Mouse (Mus musculus) layer of hippocampus, adult 2 months (tissue): ENCODE measurements around the gene En1. TPM values are rescaled to one million over a fixed set of nuclear protein-coding genes. Genes with fewer than 3 reads are reported as not detected.

Experiments
- DNase-seq, 2 experiments: peaks; one replicate each; pipeline ENCODE4 v3.0.0; 2022; ENCODE audit warnings: low spot score in 2 of 2
- H3K27ac ChIP-seq: fragments of 200-600 bp; 2 replicates; pipeline ENCODE4 v1.8.1; 2022
- H3K4me3 ChIP-seq: fragments of 200-600 bp; 2 replicates; pipeline ENCODE4 v1.8.1; 2022; ENCODE audit warnings: mild to moderate bottlenecking
- CTCF ChIP-seq: fragments of 200-600 bp; conservative IDR thresholded peaks from 2 replicates; pipeline ENCODE4 v1.8.1; 2022; ENCODE audit warnings: antibody characterized with exemption, mild to moderate bottlenecking, moderate library complexity
- total RNA-seq, 2 experiments: library from RNA; stranded (reverse); gene quantifications; 2 replicates each; pipeline ENCODE4 v1.2.3; 2021

En1 gene
- total RNA-seq, 2 experiments from 2014 or later, result not detected

DNA sequence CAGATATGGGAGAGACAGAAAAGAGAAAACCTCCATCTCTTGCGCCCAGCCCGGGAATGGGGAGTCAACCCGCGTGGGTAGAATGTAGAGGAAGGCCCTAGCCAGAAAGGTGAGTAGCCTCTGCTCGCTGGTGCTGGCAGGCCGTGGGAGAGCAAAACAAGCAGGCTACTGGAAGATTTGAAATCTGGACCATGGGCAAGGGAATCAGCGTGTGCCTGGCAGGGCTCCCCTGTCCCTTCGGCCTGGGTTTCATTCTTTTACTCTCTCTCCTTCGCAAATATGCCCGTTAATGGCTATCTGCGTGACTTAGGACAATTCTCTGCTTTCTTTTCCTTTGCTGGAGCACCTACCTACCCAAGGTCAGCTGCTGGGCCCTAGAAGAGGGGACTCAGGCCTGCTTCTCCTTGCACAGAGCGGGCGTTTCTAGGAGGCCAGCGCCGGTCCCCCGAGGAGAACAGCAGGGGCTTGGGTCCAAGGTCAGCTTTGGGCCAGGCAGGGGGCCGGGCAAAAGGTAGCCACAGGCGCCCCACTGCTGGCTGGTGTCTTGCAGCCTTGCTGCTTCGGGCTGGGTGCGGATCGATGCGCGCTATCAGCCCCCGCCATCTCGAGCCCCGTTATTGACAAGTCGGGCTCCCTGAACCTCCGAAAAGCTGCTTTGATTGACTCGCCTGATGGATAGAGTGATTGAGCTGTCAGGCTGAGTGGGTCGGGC is 2.4 kb downstream of the En1 start:
- no peak for DNase-seq
- H3K4me3 ChIP-seq, result no peak overlapping the region
- TF ChIP-seq CTCF, result no peak
- no peak overlapping the region for H3K27ac ChIP-seq

- no peak overlapping the region for H3K27ac ChIP-seq
- H3K4me3 ChIP-seq, result no peak overlapping the region
- DNase-seq, result no peak
- TF ChIP-seq CTCF, result no peak
These were observed 2.9 kb downstream of the En1 start for GRCm38 (mm10) chr1:120605143-120605435.

DNA sequence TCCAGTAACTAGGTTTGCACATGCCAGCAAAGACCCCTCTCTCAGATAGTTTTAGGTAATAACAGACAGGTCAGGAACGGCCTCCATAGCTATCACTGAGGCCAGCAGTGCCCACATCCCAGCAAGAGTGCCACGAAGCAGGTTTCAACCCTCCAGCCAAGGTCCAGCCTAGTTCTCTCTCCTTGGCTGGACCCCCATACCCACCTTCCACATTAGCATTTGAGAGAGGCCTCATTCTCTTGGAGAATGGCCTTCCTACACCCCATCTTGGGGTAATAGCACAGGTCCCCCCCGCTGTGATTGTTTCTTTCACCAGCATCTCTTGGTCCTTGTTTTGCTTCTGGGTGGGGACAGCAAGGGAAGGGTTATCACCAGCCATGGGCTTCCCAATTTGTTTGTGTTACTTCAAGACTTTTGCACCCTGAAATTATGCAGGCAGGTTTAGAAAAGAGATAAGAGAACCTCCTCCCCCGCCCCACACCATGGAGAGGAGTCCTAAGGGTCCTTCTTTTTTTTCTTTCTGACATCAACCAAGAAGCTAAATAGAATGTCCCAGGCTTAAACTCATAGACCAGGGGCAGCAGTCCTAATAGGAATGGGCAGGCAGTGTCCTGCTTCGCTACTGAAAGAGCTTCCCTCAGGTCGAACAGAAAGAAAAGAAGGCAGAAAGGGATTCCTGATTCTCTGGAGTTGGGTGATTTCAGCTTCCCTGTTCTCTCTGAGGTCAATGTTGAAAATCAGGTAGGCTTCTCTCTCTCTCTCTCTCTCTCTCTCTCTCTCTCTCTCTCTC is 3.5 kb downstream of the En1 start:
- DNase-seq, result no peak
- no peak for TF ChIP-seq CTCF
- H3K27ac ChIP-seq, result no peak overlapping the region
- H3K4me3 ChIP-seq, result no peak overlapping the region

GRCm38 (mm10) chr1:120606641-120607575 is 4.7 kb downstream of the En1 start:
- DNase-seq, result no peak
- no peak for TF ChIP-seq CTCF
- H3K4me3 ChIP-seq, result no peak overlapping the region
- no peak overlapping the region for H3K27ac ChIP-seq

GRCm38 (mm10) chr1:120607576-120608400 is 5.6 kb downstream of the En1 start:
- H3K27ac ChIP-seq, result no peak overlapping the region
- TF ChIP-seq CTCF, result no peak

DNA sequence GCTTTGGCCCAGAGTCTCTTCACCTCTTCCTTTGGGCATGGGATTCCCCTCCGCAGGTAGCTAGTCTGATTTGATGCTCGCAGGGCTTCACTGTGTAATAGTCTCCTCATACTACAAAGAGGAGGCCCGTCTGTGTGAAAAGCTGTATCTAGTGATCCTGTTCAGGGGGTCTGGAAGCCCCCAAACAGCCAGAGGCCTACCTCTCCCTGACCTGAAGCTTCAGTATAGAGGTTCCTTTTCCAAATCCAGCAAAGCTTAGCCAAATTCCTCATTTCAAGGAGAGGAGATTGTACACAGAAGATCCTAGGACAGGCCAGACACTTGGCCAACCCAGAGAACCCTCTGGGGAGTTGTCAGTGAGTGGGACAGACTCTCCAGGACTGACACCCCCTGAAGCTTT is 6.2 kb downstream of the En1 start:
- H3K4me3 ChIP-seq, result no peak overlapping the region
- no peak for DNase-seq

More at GRCm38 (mm10) chr1:120607576-120608400, 5.6 kb downstream of the En1 start:
- H3K4me3 ChIP-seq, result no peak overlapping the region
- DNase-seq, result no peak

DNA sequence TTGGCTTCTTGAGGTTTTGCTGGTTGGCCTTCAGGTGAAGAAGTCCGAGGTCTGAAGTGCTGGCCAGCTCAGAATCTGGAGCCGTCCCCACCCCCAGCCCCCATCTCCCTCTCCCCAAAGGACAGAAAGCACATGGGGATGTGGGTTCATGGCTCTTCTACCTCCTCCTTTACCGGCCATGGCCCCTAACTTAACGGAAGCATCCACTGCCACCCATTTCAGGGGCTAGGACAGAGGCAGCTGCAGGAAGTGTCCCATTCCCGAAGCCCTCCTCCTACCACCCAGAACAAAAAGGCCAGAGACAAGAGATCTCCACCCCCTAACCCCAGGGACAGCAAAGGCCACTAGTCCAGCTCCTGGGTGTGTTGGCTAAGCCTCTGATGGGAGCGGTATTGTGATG is 7.4 kb downstream of the En1 start:
- DNase-seq, result no peak
- Histone ChIP-seq H3K4me3 (no peak overlapping the region), H3K27ac (no peak overlapping the region)
- TF ChIP-seq CTCF, result no peak

More for the DNA sequence above, 6.2 kb downstream of the En1 start:
- TF ChIP-seq CTCF, result no peak
- no peak overlapping the region for H3K27ac ChIP-seq

GRCm38 (mm10) chr1:120613461-120614306 is 11.5 kb downstream of the En1 start:
- no peak for DNase-seq
- H3K4me3 ChIP-seq, result no peak overlapping the region
- no peak for TF ChIP-seq CTCF
- H3K27ac ChIP-seq, result no peak overlapping the region

GRCm38 (mm10) chr1:120614307-120615100 is 12.3 kb downstream of the En1 start:
- no peak overlapping the region for H3K27ac ChIP-seq
- TF ChIP-seq CTCF, result no peak
- no peak overlapping the region for H3K4me3 ChIP-seq
- DNase-seq, result no peak

DNA sequence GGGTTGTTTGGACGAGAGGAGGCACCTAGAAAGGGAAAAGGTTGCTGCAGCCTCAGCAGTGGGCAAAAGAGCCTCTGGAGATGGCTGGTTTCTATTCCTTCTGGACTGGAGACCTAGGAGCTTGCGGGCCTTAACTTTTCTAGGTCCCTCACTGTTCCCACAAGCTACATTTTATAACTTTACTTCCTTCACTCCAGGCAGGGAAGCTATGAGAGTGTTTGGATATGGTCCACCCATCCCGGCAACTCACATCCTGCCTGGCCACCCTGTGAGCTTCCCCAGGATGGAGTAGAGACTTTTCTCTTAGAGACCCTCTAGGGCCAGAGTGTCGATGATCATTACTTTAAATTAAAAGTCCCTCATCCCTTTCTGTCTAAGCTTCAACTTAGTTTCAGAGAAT is 13.3 kb downstream of the En1 start:
- TF ChIP-seq CTCF, result no peak
- Histone ChIP-seq H3K27ac (no peak overlapping the region), H3K4me3 (no peak overlapping the region)
- DNase-seq, result no peak

DNA sequence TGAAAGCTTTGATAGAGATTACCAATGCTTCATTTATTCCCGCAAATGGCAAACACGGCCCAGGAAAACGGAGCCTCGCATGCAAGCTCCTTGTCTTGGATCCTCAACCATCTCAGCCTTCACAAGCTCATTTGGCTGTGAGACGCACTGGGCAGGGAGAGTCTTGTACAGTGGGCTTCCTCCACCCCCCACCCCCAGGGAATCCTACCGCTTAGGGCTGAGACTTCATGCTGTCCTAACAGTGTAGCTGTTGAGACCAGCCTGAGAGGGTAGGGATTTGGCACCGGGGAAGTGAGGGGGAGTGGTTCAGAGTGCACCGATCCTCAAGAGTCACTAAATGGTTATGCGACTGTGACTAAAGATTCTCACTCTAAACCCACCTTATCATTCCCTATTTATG is 13.7 kb downstream of the En1 start:
- no peak for DNase-seq
- TF ChIP-seq CTCF, result no peak
- Histone ChIP-seq H3K4me3 (no peak overlapping the region), H3K27ac (no peak overlapping the region)
